Mouse (Mus musculus) heart, embryonic 13.5 days (tissue): ENCODE measurements at regions not wholly inside any gene's neighbourhood (a gene's known extent, or its start where the extent isn't known, plus 50 kb on each side); places are given as distances from the start of the nearest gene placed in this dataset.

ENCODE experiments used
- ATAC-seq: fragments of 200-750 bp; cut with Nextera tagmentation; 2 replicates; pipeline ENCODE4 v1.8.0; 2017; ENCODE audit warnings: moderate TSS enrichment; ENCODE audit not compliant: insufficient number of reproducible peaks, low FRiP score, low TSS enrichment; ENCODE audit errors: extremely low read depth
- H3K27ac ChIP-seq: fragments of 300-500 bp; sonication (generic); replicated peaks from 2 replicates; pipeline ENCODE4 v1.5.1; 2015; ENCODE audit warnings: moderate library complexity, mild to moderate bottlenecking, inconsistent platforms
- H3K27me3 ChIP-seq: fragments of 300-500 bp; sonication (generic); replicated peaks from 2 replicates; pipeline ENCODE4 v1.6.1; 2015; ENCODE audit warnings: mild to moderate bottlenecking, inconsistent platforms
- H3K36me3 ChIP-seq: fragments of 300-500 bp; sonication (generic); 2 replicates; pipeline ENCODE4 v1.6.1; 2015; ENCODE audit warnings: mild to moderate bottlenecking, inconsistent platforms
- H3K4me1 ChIP-seq: fragments of 300-500 bp; sonication (generic); 2 replicates; pipeline ENCODE4 v1.6.1; 2015; ENCODE audit warnings: inconsistent platforms
- H3K4me2 ChIP-seq: fragments of 300-500 bp; sonication (generic); 2 replicates; pipeline ENCODE4 v1.6.1; 2015; ENCODE audit warnings: inconsistent platforms, mild to moderate bottlenecking, moderate library complexity
- H3K4me3 ChIP-seq: fragments of 300-500 bp; sonication (generic); 2 replicates; pipeline ENCODE4 v1.5.1; 2015; ENCODE audit warnings: moderate library complexity, mild to moderate bottlenecking, inconsistent platforms
- H3K9ac ChIP-seq: fragments of 300-500 bp; sonication (generic); 2 replicates; pipeline ENCODE4 v1.6.1; 2015; ENCODE audit warnings: inconsistent platforms, mild to moderate bottlenecking, moderate library complexity
- H3K9me3 ChIP-seq: fragments of 300-500 bp; sonication (generic); 2 replicates; pipeline ENCODE4 v1.6.1; 2016; ENCODE audit warnings: inconsistent platforms
- WGBS: fragments of 180-500 bp; shearing (Covaris S2); methylation state at CpG from one replicate; pipeline ENCODE4 v1.1.7; 2015; ENCODE audit warnings: mixed read lengths; 5-methylcytosine and 5-hydroxymethylcytosine counted together

GRCm38 (mm10) chr4:64874521-64874920, 249.5 kb upstream of the Pappa start:
- H3K4me1 ChIP-seq: no peaks in the 10 kb centered on the region
- H3K9me3 ChIP-seq: no peaks in the 10 kb centered on the region
- H3K27ac ChIP-seq: no peak overlapping the region
- H3K4me3 ChIP-seq: no peak overlapping the region
- ATAC-seq: no peak
- H3K27me3 ChIP-seq: no peaks in the 10 kb centered on the region
- no peaks in the 10 kb centered on the region for H3K36me3 ChIP-seq
- H3K4me2 ChIP-seq: no peak overlapping the region
- H3K9ac ChIP-seq: no peak overlapping the region
- WGBS: 35% methylated on average over 2 of the region's 2 CpGs

- no peaks in the 10 kb centered on the region for H3K36me3 ChIP-seq
- H3K9ac ChIP-seq: no peak overlapping the region
- H3K4me2 ChIP-seq: no peak overlapping the region
- no peak for ATAC-seq
- 80% methylated on average over 1 of the region's 1 CpGs for WGBS
- H3K27ac ChIP-seq: no peak overlapping the region
- no peaks in the 10 kb centered on the region for H3K4me1 ChIP-seq
- no peaks in the 10 kb centered on the region for H3K27me3 ChIP-seq
- no peaks in the 10 kb centered on the region for H3K9me3 ChIP-seq
- H3K4me3 ChIP-seq: no peak overlapping the region
These were observed 247.1 kb upstream of the Pappa start for GRCm38 (mm10) chr4:64876924-64877323.

- H3K4me3 ChIP-seq: no peak overlapping the region
- no peaks in the 10 kb centered on the region for H3K9me3 ChIP-seq
- no peak for ATAC-seq
- H3K4me2 ChIP-seq: no peak overlapping the region
- no peak overlapping the region for H3K27ac ChIP-seq
- H3K36me3 ChIP-seq: no peaks in the 10 kb centered on the region
- 72% methylated on average over 3 of the region's 3 CpGs for WGBS
- no peak overlapping the region for H3K9ac ChIP-seq
- H3K27me3 ChIP-seq: no peaks in the 10 kb centered on the region
- H3K4me1 ChIP-seq: no peaks in the 10 kb centered on the region
These were observed 226.0 kb upstream of the Pappa start for GRCm38 (mm10) chr4:64897935-64898334.

- 54% methylated on average over 5 of the region's 5 CpGs for WGBS
- Histone ChIP-seq H3K36me3 (no peaks in the 10 kb centered on the region), H3K4me1 (no peaks in the 10 kb centered on the region), H3K27ac (0 out of 2 replicates have a peak overlapping the region, but pooled peaks have one; percentile 0), H3K4me2 (no peak overlapping the region), H3K27me3 (no peaks in the 10 kb centered on the region), H3K9me3 (no peaks in the 10 kb centered on the region), H3K9ac (no peak overlapping the region), H3K4me3 (no peak overlapping the region)
- no peak for ATAC-seq
These were observed 222.7 kb upstream of the Pappa start for GRCm38 (mm10) chr4:64901091-64901845.

- no peak for ATAC-seq
- no peaks in the 10 kb centered on the region for H3K36me3 ChIP-seq
- no peak overlapping the region for H3K4me2 ChIP-seq
- no peak overlapping the region for H3K4me3 ChIP-seq
- no peak overlapping the region for H3K9ac ChIP-seq
- no peak overlapping the region for H3K27ac ChIP-seq
- no peaks in the 10 kb centered on the region for H3K27me3 ChIP-seq
- H3K4me1 ChIP-seq: no peaks in the 10 kb centered on the region
- H3K9me3 ChIP-seq: no peaks in the 10 kb centered on the region
These were observed 200.2 kb upstream of the Pappa start for GRCm38 (mm10) chr4:64923751-64924150.

GRCm38 (mm10) chr4:64928553-64928952, 195.4 kb upstream of the Pappa start:
- WGBS: 48% methylated on average over 2 of the region's 2 CpGs
- H3K27me3 ChIP-seq: no peaks in the 10 kb centered on the region
- H3K4me1 ChIP-seq: no peaks in the 10 kb centered on the region

GRCm38 (mm10) chr4:64945547-64945946, 178.4 kb upstream of the Pappa start:
- Histone ChIP-seq H3K27me3 (no peaks in the 10 kb centered on the region), H3K27ac (no peak overlapping the region), H3K36me3 (no peaks in the 10 kb centered on the region), H3K4me1 (no peaks in the 10 kb centered on the region), H3K4me3 (no peak overlapping the region), H3K9me3 (no peaks in the 10 kb centered on the region), H3K9ac (no peak overlapping the region), H3K4me2 (no peak overlapping the region)
- ATAC-seq: no peak

More at GRCm38 (mm10) chr4:64928553-64928952, 195.4 kb upstream of the Pappa start:
- Histone ChIP-seq H3K36me3 (no peaks in the 10 kb centered on the region), H3K9me3 (no peaks in the 10 kb centered on the region), H3K4me3 (no peak overlapping the region), H3K4me2 (no peak overlapping the region), H3K27ac (no peak overlapping the region), H3K9ac (no peak overlapping the region)
- no peak for ATAC-seq

GRCm38 (mm10) chr4:64952651-64953050, 171.3 kb upstream of the Pappa start:
- Histone ChIP-seq H3K27me3 (no peaks in the 10 kb centered on the region), H3K9ac (no peak overlapping the region), H3K36me3 (no peaks in the 10 kb centered on the region), H3K27ac (no peak overlapping the region), H3K4me2 (no peak overlapping the region), H3K9me3 (no peaks in the 10 kb centered on the region), H3K4me1 (no peaks in the 10 kb centered on the region), H3K4me3 (no peak overlapping the region)
- ATAC-seq: no peak

GRCm38 (mm10) chr4:64958843-64959242, 165.1 kb upstream of the Pappa start:
- H3K27ac ChIP-seq: no peak overlapping the region
- H3K9ac ChIP-seq: no peak overlapping the region
- no peak overlapping the region for H3K4me3 ChIP-seq
- no peaks in the 10 kb centered on the region for H3K27me3 ChIP-seq
- H3K4me2 ChIP-seq: no peak overlapping the region
- H3K9me3 ChIP-seq: no peaks in the 10 kb centered on the region
- H3K36me3 ChIP-seq: no peaks in the 10 kb centered on the region
- no peaks in the 10 kb centered on the region for H3K4me1 ChIP-seq
- WGBS: 61% methylated on average over 4 of the region's 4 CpGs
- ATAC-seq: no peak

GRCm38 (mm10) chr4:64961796-64962195, 162.2 kb upstream of the Pappa start:
- Histone ChIP-seq H3K27me3 (no peaks in the 10 kb centered on the region), H3K27ac (no peak overlapping the region), H3K4me1 (no peaks in the 10 kb centered on the region), H3K4me3 (no peak overlapping the region), H3K9ac (no peak overlapping the region), H3K9me3 (no peaks in the 10 kb centered on the region), H3K4me2 (no peak overlapping the region), H3K36me3 (no peaks in the 10 kb centered on the region)
- 60% methylated on average over 4 of the region's 4 CpGs for WGBS
- ATAC-seq: no peak
